13 mouse cellular contexts compared by ENCODE assay signal in the genomic region with DNA sequence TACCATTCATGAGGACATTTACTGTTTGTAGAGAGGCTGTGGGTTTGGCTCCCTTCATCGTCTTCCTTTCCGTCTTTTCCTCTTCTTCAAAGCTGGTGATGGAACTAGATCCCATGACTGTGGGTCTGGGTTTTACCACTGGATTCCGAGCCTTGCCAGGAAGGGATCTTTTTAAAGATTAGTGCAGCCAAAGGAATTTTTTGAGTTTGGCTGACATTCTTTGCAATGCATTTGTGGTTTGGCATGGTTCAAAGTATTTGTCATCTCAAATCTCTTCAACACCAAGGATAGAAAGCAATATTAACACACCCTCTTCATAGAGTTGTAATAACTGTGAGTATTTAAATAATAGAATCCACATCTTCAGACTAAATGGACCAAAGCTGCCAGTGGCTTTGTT.
"Had no signal": no experiment of that assay in that cellular context is flagged by ENCODE, and none has a peak within 500 bp of the region (broad histone marks: within the 10 kb centered on the region; RNA-seq: fewer than 3 reads in every experiment).

No protein-coding gene starts in this region.

- H3K36me3 ChIP-seq: limb, embryonic 15.5 days; liver, embryonic 12.5 days; midbrain, embryonic 10.5 days; stomach, embryonic 15.5 days had no signal

- H3K9ac ChIP-seq: limb, embryonic 15.5 days; liver, embryonic 12.5 days; stomach, embryonic 15.5 days had no signal

- H3K27me3 ChIP-seq: limb, embryonic 15.5 days; liver, embryonic 12.5 days; stomach, embryonic 15.5 days had no signal

- H3K4me2 ChIP-seq: limb, embryonic 15.5 days; liver, embryonic 12.5 days; stomach, embryonic 15.5 days had no signal

- ATAC-seq: liver, embryonic 12.5 days; midbrain, embryonic 16.5 days had no signal

- H3K9me3 ChIP-seq: limb, embryonic 15.5 days; liver, embryonic 12.5 days; midbrain, embryonic 10.5 days; stomach, embryonic 15.5 days had no signal

- DNase-seq: kidney, adult 11 months; kidney, adult 9 months; kidney, postnatal 4 days; left cerebral cortex, postnatal 4 days; right cerebral cortex, postnatal 14 days; thymus, adult 2 months; thymus, postnatal 25 days had no signal

- H3K4me3 ChIP-seq: limb, embryonic 15.5 days; liver, embryonic 12.5 days; midbrain, embryonic 10.5 days; stomach, embryonic 15.5 days had no signal

- H3K27ac ChIP-seq: kidney, postnatal 0 days; limb, embryonic 15.5 days; liver, embryonic 12.5 days; midbrain, embryonic 10.5 days; stomach, embryonic 15.5 days had no signal

- H3K4me1 ChIP-seq: liver, embryonic 12.5 days had no signal
